Mouse (Mus musculus): ENCODE measurements at regions not wholly inside any gene's neighbourhood (a gene's known extent, or its start where the extent isn't known, plus 50 kb on each side); places are given as distances from the start of the nearest gene placed in this dataset.

DNA sequence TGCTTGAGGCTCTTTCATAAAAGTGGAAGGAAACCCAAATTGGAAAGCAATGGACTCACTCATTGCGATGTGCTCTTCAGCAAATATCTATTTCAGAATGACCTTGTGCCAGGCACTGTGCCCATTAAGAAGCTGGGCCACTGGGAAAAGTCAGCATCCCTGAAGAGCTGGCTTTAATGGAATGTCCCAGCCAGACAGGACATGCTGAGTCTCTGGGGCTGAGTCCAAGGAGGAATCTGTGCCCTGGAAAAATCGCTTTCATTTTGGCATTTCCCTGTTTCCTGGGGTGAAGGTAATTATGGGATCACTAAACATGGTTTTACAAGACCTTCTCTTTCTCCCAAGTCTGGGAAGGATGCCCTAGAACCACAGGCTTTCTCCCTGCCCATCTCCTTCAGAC, 564.6 kb upstream of the Cdh5 start:
- Histone ChIP-seq H3K4me2 (ENCODE audit: low read depth) (no peak overlapping the region), H3ac (ENCODE audit: control insufficient read depth, insufficient read length) (no peak overlapping the region), H3K27me3 (ENCODE audit: control insufficient read depth, insufficient read depth, insufficient read length) (no peaks in the 10 kb centered on the region), H3K79me2 (ENCODE audit: control insufficient read depth, insufficient read depth) (no peaks in the 10 kb centered on the region), H3K4me3 (no peak overlapping the region), H3K36me3 (ENCODE audit: control insufficient read depth, insufficient read depth) (no peaks in the 10 kb centered on the region)
- TF ChIP-seq MAX (IDR thresholded peaks at IDR 0.05; ENCODE audit: low read depth), result no peak
- TF ChIP-seq REST (IDR thresholded peaks at IDR 0.05; ENCODE audit: insufficient read depth, insufficient read length), result no peak
- TF ChIP-seq POLR2A (IDR thresholded peaks at IDR 0.05; ENCODE audit: insufficient read length, low read depth), result no peak
- TF ChIP-seq TCF12 (IDR thresholded peaks at IDR 0.05; ENCODE audit: insufficient read depth, poor library complexity, severe bottlenecking), result no peak
- TF ChIP-seq TCF3 (IDR thresholded peaks at IDR 0.05; ENCODE audit: insufficient read length, low read depth), result no peak
- no peak for TF ChIP-seq CEBPB (IDR thresholded peaks at IDR 0.05; ENCODE audit: insufficient read depth, poor library complexity, severe bottlenecking)
- no peak for TF ChIP-seq USF1 (IDR thresholded peaks at IDR 0.05; ENCODE audit: low read depth)
- no peak for TF ChIP-seq MYOG (IDR thresholded peaks at IDR 0.05; ENCODE audit: control insufficient read depth in 1 of 3, insufficient read depth in 1 of 3, insufficient read length in 2 of 3, low read depth in 2 of 3)
- TF ChIP-seq E2F4 (IDR thresholded peaks at IDR 0.05; ENCODE audit: insufficient read depth), result no peak
- no peak for TF ChIP-seq MYOD1 (IDR thresholded peaks at IDR 0.05; ENCODE audit: control insufficient read depth in 1 of 3, insufficient read length in 2 of 3, low read depth in 2 of 3)
- no peak for TF ChIP-seq POLR2AphosphoS2 (IDR thresholded peaks at IDR 0.05; ENCODE audit: insufficient read length, low read depth)
- no peak for TF ChIP-seq SRF (IDR thresholded peaks at IDR 0.05; ENCODE audit: control insufficient read depth, insufficient read length, low read depth)

DNA sequence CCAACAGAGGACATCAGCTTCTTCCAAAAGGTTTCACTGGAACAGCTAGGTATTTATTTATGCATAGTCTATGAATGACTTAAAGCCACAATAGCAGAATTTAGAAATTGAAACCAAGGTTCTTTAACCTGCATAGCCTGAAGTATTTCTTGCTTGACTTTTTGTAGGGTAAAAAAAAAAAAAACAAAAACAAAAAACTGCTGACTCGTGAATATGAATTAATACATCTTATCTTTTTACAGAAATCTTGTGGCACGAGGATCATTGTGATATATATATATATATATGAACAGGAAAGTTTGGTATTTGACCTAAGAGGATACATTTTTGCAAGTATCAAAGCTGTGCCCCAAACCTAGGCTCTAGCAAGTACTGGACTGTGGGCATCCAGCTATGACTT, 559.5 kb upstream of the Cdh5 start:
- Histone ChIP-seq H3K4me3 (no peak overlapping the region), H3K27me3 (ENCODE audit: control insufficient read depth, insufficient read depth, insufficient read length) (no peaks in the 10 kb centered on the region)

GRCm38 (mm10) chr8:103551916-103552535, 549.4 kb upstream of the Cdh5 start:
- Histone ChIP-seq H3K79me2 (ENCODE audit: control insufficient read depth, insufficient read depth) (no peaks in the 10 kb centered on the region), H3K4me3 (no peak overlapping the region), H3K36me3 (ENCODE audit: control insufficient read depth, insufficient read depth) (no peaks in the 10 kb centered on the region), H3K4me2 (ENCODE audit: low read depth) (no peak overlapping the region), H3ac (ENCODE audit: control insufficient read depth, insufficient read length) (no peak overlapping the region), H3K27me3 (ENCODE audit: control insufficient read depth, insufficient read depth, insufficient read length) (no peaks in the 10 kb centered on the region)
- TF ChIP-seq SRF (IDR thresholded peaks at IDR 0.05; ENCODE audit: control insufficient read depth, insufficient read length, low read depth), result no peak

More for the DNA sequence above, 559.5 kb upstream of the Cdh5 start:
- no peaks in the 10 kb centered on the region for H3K79me2 ChIP-seq (ENCODE audit: control insufficient read depth, insufficient read depth)
- H3ac ChIP-seq (ENCODE audit: control insufficient read depth, insufficient read length), result no peak overlapping the region
- H3K4me2 ChIP-seq (ENCODE audit: low read depth), result no peak overlapping the region
- H3K36me3 ChIP-seq (ENCODE audit: control insufficient read depth, insufficient read depth), result no peaks in the 10 kb centered on the region
- TF ChIP-seq USF1 (IDR thresholded peaks at IDR 0.05; ENCODE audit: low read depth) (no peak), POLR2AphosphoS2 (IDR thresholded peaks at IDR 0.05; ENCODE audit: insufficient read length, low read depth) (no peak), E2F4 (IDR thresholded peaks at IDR 0.05; ENCODE audit: insufficient read depth) (no peak), MAX (IDR thresholded peaks at IDR 0.05; ENCODE audit: low read depth) (no peak), SRF (IDR thresholded peaks at IDR 0.05; ENCODE audit: control insufficient read depth, insufficient read length, low read depth) (no peak), REST (IDR thresholded peaks at IDR 0.05; ENCODE audit: insufficient read depth, insufficient read length) (no peak), MYOD1 (IDR thresholded peaks at IDR 0.05; ENCODE audit: control insufficient read depth in 1 of 3, insufficient read length in 2 of 3, low read depth in 2 of 3) (no peak), MYOG (IDR thresholded peaks at IDR 0.05; ENCODE audit: control insufficient read depth in 1 of 3, insufficient read depth in 1 of 3, insufficient read length in 2 of 3, low read depth in 2 of 3) (no peak), POLR2A (IDR thresholded peaks at IDR 0.05; ENCODE audit: insufficient read length, low read depth) (no peak)

- no peak overlapping the region for H3K4me3 ChIP-seq
- H3K79me2 ChIP-seq (ENCODE audit: control insufficient read depth, insufficient read depth), result no peaks in the 10 kb centered on the region
- TF ChIP-seq TCF12 (IDR thresholded peaks at IDR 0.05; ENCODE audit: insufficient read depth, poor library complexity, severe bottlenecking) (no peak), SRF (IDR thresholded peaks at IDR 0.05; ENCODE audit: control insufficient read depth, insufficient read length, low read depth) (no peak), MAX (IDR thresholded peaks at IDR 0.05; ENCODE audit: low read depth) (no peak), USF1 (IDR thresholded peaks at IDR 0.05; ENCODE audit: low read depth) (no peak), CEBPB (IDR thresholded peaks at IDR 0.05; ENCODE audit: insufficient read depth, poor library complexity, severe bottlenecking) (no peak), POLR2A (IDR thresholded peaks at IDR 0.05; ENCODE audit: insufficient read length, low read depth) (no peak), TCF3 (IDR thresholded peaks at IDR 0.05; ENCODE audit: insufficient read length, low read depth) (no peak), POLR2AphosphoS2 (IDR thresholded peaks at IDR 0.05; ENCODE audit: insufficient read length, low read depth) (no peak), REST (IDR thresholded peaks at IDR 0.05; ENCODE audit: insufficient read depth, insufficient read length) (no peak), MYOD1 (IDR thresholded peaks at IDR 0.05; ENCODE audit: control insufficient read depth in 1 of 3, insufficient read length in 2 of 3, low read depth in 2 of 3) (no peak)
- H3K4me2 ChIP-seq (ENCODE audit: low read depth), result no peak overlapping the region
- no peak overlapping the region for H3ac ChIP-seq (ENCODE audit: control insufficient read depth, insufficient read length)
- H3K36me3 ChIP-seq (ENCODE audit: control insufficient read depth, insufficient read depth), result no peaks in the 10 kb centered on the region
- no peaks in the 10 kb centered on the region for H3K27me3 ChIP-seq (ENCODE audit: control insufficient read depth, insufficient read depth, insufficient read length)
Measured at GRCm38 (mm10) chr8:103561606-103562005, 539.8 kb upstream of the Cdh5 start.

- Histone ChIP-seq H3K27me3 (ENCODE audit: control insufficient read depth, insufficient read depth, insufficient read length) (no peaks in the 10 kb centered on the region), H3K36me3 (ENCODE audit: control insufficient read depth, insufficient read depth) (no peaks in the 10 kb centered on the region), H3ac (ENCODE audit: control insufficient read depth, insufficient read length) (no peak overlapping the region), H3K79me2 (ENCODE audit: control insufficient read depth, insufficient read depth) (no peaks in the 10 kb centered on the region), H3K4me2 (ENCODE audit: low read depth) (no peak overlapping the region), H3K4me3 (no peak overlapping the region)
- TF ChIP-seq E2F4 (IDR thresholded peaks at IDR 0.05; ENCODE audit: insufficient read depth) (no peak), TCF12 (IDR thresholded peaks at IDR 0.05; ENCODE audit: insufficient read depth, poor library complexity, severe bottlenecking) (no peak), CEBPB (IDR thresholded peaks at IDR 0.05; ENCODE audit: insufficient read depth, poor library complexity, severe bottlenecking) (no peak), USF1 (IDR thresholded peaks at IDR 0.05; ENCODE audit: low read depth) (no peak), MYOG (IDR thresholded peaks at IDR 0.05; ENCODE audit: control insufficient read depth in 1 of 3, insufficient read depth in 1 of 3, insufficient read length in 2 of 3, low read depth in 2 of 3) (no peak), POLR2AphosphoS2 (IDR thresholded peaks at IDR 0.05; ENCODE audit: insufficient read length, low read depth) (no peak), REST (IDR thresholded peaks at IDR 0.05; ENCODE audit: insufficient read depth, insufficient read length) (no peak), POLR2A (IDR thresholded peaks at IDR 0.05; ENCODE audit: insufficient read length, low read depth) (no peak), SRF (IDR thresholded peaks at IDR 0.05; ENCODE audit: control insufficient read depth, insufficient read length, low read depth) (no peak), MYOD1 (IDR thresholded peaks at IDR 0.05; ENCODE audit: control insufficient read depth in 1 of 3, insufficient read length in 2 of 3, low read depth in 2 of 3) (no peak), MAX (IDR thresholded peaks at IDR 0.05; ENCODE audit: low read depth) (no peak), TCF3 (IDR thresholded peaks at IDR 0.05; ENCODE audit: insufficient read length, low read depth) (no peak)
Measured at GRCm38 (mm10) chr8:103570864-103571425, 530.5 kb upstream of the Cdh5 start.

Data from myocyte (in vitro differentiated cells).